ENCODE assay signal across 18 mouse cellular contexts in genomic region chr1:170084151-170084796, GRCm38 (mm10). TPM values are rescaled to one million over a fixed set of nuclear protein-coding genes. Genes with fewer than 3 reads are reported as not detected.
DNase-seq lines count a peak whose midpoint lies in the region; ATAC-seq lines count a peak whose summit lies in the region.
"Had no signal": no experiment of that assay in that cellular context is flagged by ENCODE, and none has a peak within 500 bp of the region (broad histone marks: within the 10 kb centered on the region; RNA-seq: fewer than 3 reads in every experiment).

No protein-coding gene starts in this region.

- ATAC-seq in frontal cortex, adult (ENCODE audit: low TSS enrichment), result peak; percentile 86
- ATAC-seq: forebrain, embryonic 14.5 days; intestine, embryonic 16.5 days had no signal

- DNase-seq in frontal cortex, postnatal 10 days (ENCODE audit: low spot score in 2 of 2), result no peak
- peak; percentile 60 for DNase-seq in right cerebral cortex, adult 18-20 months
- no peak for DNase-seq in right cerebral cortex, postnatal 14 days
- peak; percentile 23 for DNase-seq in induced T-regulatory cell, adult 2 months (ENCODE audit: low read depth)
- DNase-seq in telencephalon, adult 2 months (ENCODE audit: low read depth, low spot score), result peak; percentile 49
- no peak for DNase-seq in heart, adult 18-20 months
- DNase-seq in lung, adult 18-20 months, result no peak
- DNase-seq: adrenal gland, adult 2 months; cerebellum, adult 9-10 months; gastrocnemius, adult 2 months; heart, postnatal 14 days; liver; lung, postnatal 10 days; midbrain, embryonic 14.5 days; thymus, postnatal 25 days had no signal

RNA-seq across cellular contexts. Expression of gene Ddr2, which starts 26.3 kb away (rescaled TPM):
- 10 to 100 TPM; 20.8 to 22.1 TPM for total RNA-seq in heart, adult 18-20 months (2021)

Comparison
In these comparisons a context has a peak if more than half of its experiments do, and no peak if none do; other contexts are left out.
1. DNase-seq: peak in right cerebral cortex, adult 18-20 months (single experiment), induced T-regulatory cell, adult 2 months (single experiment) and telencephalon, adult 2 months (single experiment); none in frontal cortex, postnatal 10 days (0 of 2), right cerebral cortex, postnatal 14 days (single experiment), heart, adult 18-20 months (0 of 2) and lung, adult 18-20 months (0 of 2).